Mouse (Mus musculus): ENCODE results near the gene Lrrc23.

GRCm38 (mm10) chr6:124786756-124787420 lies 7.4 kb upstream of the Lrrc23 start:
- no peak for TF ChIP-seq CTCF (IDR thresholded peaks at IDR 0.05; ENCODE audit: low read depth, low read length)
- TF ChIP-seq POLR2A (IDR thresholded peaks at IDR 0.05; ENCODE audit: borderline replicate concordance, low read depth, low read length), result no peak
